Mouse (Mus musculus): ENCODE measurements around the gene Ecm1.

GRCm38 (mm10) chr3:95734092-95734702 lies 5.2 kb downstream of the Ecm1 start:
- no peak for TF ChIP-seq CTCF (conservative IDR thresholded peaks at IDR 0.05; ENCODE audit: insufficient read depth, insufficient read length, low read depth, low read length)
- TF ChIP-seq POLR2A (IDR thresholded peaks at IDR 0.05; ENCODE audit: low read depth, low read length): no peak

Data from kidney, adult 2 months (tissue).